Mouse (Mus musculus): ENCODE results near the gene Dhtkd1.

DNA sequence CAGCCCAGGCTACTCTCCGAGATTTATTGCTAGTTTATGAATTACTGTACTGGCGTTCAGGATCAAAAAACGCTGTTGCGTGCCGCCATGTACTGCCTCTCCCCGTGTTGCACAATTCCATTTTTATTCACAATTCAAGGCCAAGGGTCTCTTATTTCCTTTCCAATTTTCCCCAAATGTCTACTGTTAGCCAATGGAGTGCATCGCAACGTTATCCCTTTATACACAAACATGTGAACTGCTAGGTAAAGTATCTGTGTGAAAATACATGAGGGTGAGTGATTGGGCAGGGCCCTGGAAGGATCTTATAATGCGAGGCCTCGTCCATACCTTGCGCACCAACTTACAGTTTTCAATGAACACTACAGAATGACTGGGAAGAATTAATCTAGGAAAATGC lies 48.3 kb downstream of the Dhtkd1 start:
- no peak for TF ChIP-seq CTCF (IDR thresholded peaks at IDR 0.05)
- TF ChIP-seq EP300 (IDR thresholded peaks at IDR 0.05): no peak

Measured in lung, postnatal 0 days (tissue).